Mouse (Mus musculus) neural tube, embryonic 15.5 days (tissue): Measurements from ENCODE around the gene Fam81a. TPM values are rescaled to one million over a fixed set of nuclear protein-coding genes. Genes with fewer than 3 reads are reported as not detected.

Source experiments
- ATAC-seq: fragments of 200-750 bp; cut with Nextera tagmentation; 2 replicates; pipeline ENCODE4 v1.8.0; 2017; ENCODE audit warnings: mild to moderate bottlenecking, moderate TSS enrichment, moderate library complexity; ENCODE audit not compliant: low FRiP score
- H3K27ac ChIP-seq: fragments of 300-500 bp; sonication (generic); replicated peaks from 2 replicates; pipeline ENCODE4 v1.5.1; 2015; ENCODE audit warnings: mild to moderate bottlenecking, inconsistent platforms
- H3K27me3 ChIP-seq: fragments of 300-500 bp; sonication (generic); replicated peaks from 2 replicates; pipeline ENCODE4 v1.6.1; 2015; ENCODE audit warnings: inconsistent platforms
- H3K36me3 ChIP-seq: fragments of 300-500 bp; sonication (generic); 2 replicates; pipeline ENCODE4 v1.6.1; 2015; ENCODE audit warnings: inconsistent platforms
- H3K4me1 ChIP-seq: fragments of 300-500 bp; sonication (generic); 2 replicates; pipeline ENCODE4 v1.6.1; 2015; ENCODE audit warnings: inconsistent platforms
- H3K4me2 ChIP-seq: fragments of 300-500 bp; sonication (generic); 2 replicates; pipeline ENCODE4 v1.6.1; 2015; ENCODE audit warnings: inconsistent platforms, mild to moderate bottlenecking, moderate library complexity
- H3K4me3 ChIP-seq: fragments of 300-500 bp; sonication (generic); replicated peaks from 2 replicates; pipeline ENCODE4 v1.5.1; 2015; ENCODE audit warnings: mild to moderate bottlenecking, inconsistent platforms
- H3K9ac ChIP-seq: fragments of 300-500 bp; sonication (generic); replicated peaks from 2 replicates; pipeline ENCODE4 v1.6.1; 2015; ENCODE audit warnings: mild to moderate bottlenecking, inconsistent platforms
- H3K9me3 ChIP-seq: fragments of 300-500 bp; sonication (generic); replicated peaks from 2 replicates; pipeline ENCODE4 v1.6.1; 2016; ENCODE audit warnings: inconsistent platforms
- WGBS: fragments of 180-500 bp; shearing (Covaris S2); methylation state at CpG from one replicate; pipeline ENCODE4 v1.1.7; 2015; ENCODE audit warnings: mixed read lengths; 5-methylcytosine and 5-hydroxymethylcytosine counted together
- polyA plus RNA-seq: library from polyadenylated mRNA; unstranded; fragments of >200 nt; fragmentation: Nextera tagmentation; extraction: Ambion mirVana; gene quantifications from 2 replicates; pipeline ENCODE4 v1.2.1, GENCODE M21; 2015

The Fam81a gene
- polyA plus RNA-seq, 1 experiment from 2014 or later = 9.5 TPM

- H3K36me3 ChIP-seq = no peaks in the 10 kb centered on the region
- H3K27me3 ChIP-seq = no peaks in the 10 kb centered on the region
- ATAC-seq = no peak
- H3K9ac ChIP-seq = no peak overlapping the region
- no peak overlapping the region for H3K4me3 ChIP-seq
- H3K4me2 ChIP-seq = no peak overlapping the region
- no peaks in the 10 kb centered on the region for H3K9me3 ChIP-seq
- no peak overlapping the region for H3K27ac ChIP-seq
- WGBS = 31% methylated on average over 3 of the region's 3 CpGs
- H3K4me1 ChIP-seq = peaks cover 5% of the 10 kb centered on the region; the same call in 1 of the 2 replicates
Measured at GRCm38 (mm10) chr9:70049416-70049783, 93.0 kb downstream of the Fam81a start.

- no peaks in the 10 kb centered on the region for H3K36me3 ChIP-seq
- peaks cover 5% of the 10 kb centered on the region; the same call in 1 of the 2 replicates for H3K4me1 ChIP-seq
- no peak overlapping the region for H3K4me2 ChIP-seq
- H3K27ac ChIP-seq = no peak overlapping the region
- no peak overlapping the region for H3K9ac ChIP-seq
- 72% methylated on average over 6 of the region's 6 CpGs for WGBS
- no peak overlapping the region for H3K4me3 ChIP-seq
- ATAC-seq = no peak
- H3K27me3 ChIP-seq = no peaks in the 10 kb centered on the region
- no peaks in the 10 kb centered on the region for H3K9me3 ChIP-seq
Measured at GRCm38 (mm10) chr9:70048751-70049415, 93.5 kb downstream of the Fam81a start.

- no peaks in the 10 kb centered on the region for H3K36me3 ChIP-seq
- no peaks in the 10 kb centered on the region for H3K27me3 ChIP-seq
- WGBS = 42% methylated on average over 5 of the region's 5 CpGs
- H3K4me1 ChIP-seq = peaks cover 5% of the 10 kb centered on the region; the same call in 1 of the 2 replicates
- no peak overlapping the region for H3K4me2 ChIP-seq
- no peak overlapping the region for H3K27ac ChIP-seq
- no peak for ATAC-seq
- H3K9me3 ChIP-seq = no peaks in the 10 kb centered on the region
- no peak overlapping the region for H3K4me3 ChIP-seq
- no peak overlapping the region for H3K9ac ChIP-seq
Measured at GRCm38 (mm10) chr9:70048280-70048679, 94.1 kb downstream of the Fam81a start.

- no peak for ATAC-seq
- no peaks in the 10 kb centered on the region for H3K27me3 ChIP-seq
Measured at GRCm38 (mm10) chr9:70047839-70048238, 94.5 kb downstream of the Fam81a start.

GRCm38 (mm10) chr9:70046255-70046654 lies 96.1 kb downstream of the Fam81a start:
- H3K9me3 ChIP-seq = no peaks in the 10 kb centered on the region
- no peak overlapping the region for H3K4me3 ChIP-seq
- H3K4me2 ChIP-seq = no peak overlapping the region
- no peaks in the 10 kb centered on the region for H3K27me3 ChIP-seq
- no peaks in the 10 kb centered on the region for H3K36me3 ChIP-seq
- no peak overlapping the region for H3K9ac ChIP-seq
- H3K27ac ChIP-seq = no peak overlapping the region
- peaks cover 5% of the 10 kb centered on the region; the same call in 1 of the 2 replicates for H3K4me1 ChIP-seq
- 91% methylated on average over 6 of the region's 6 CpGs for WGBS
- no peak for ATAC-seq

More at GRCm38 (mm10) chr9:70047839-70048238, 94.5 kb downstream of the Fam81a start:
- Histone ChIP-seq H3K4me2 (no peak overlapping the region), H3K27ac (no peak overlapping the region), H3K4me3 (no peak overlapping the region), H3K36me3 (no peaks in the 10 kb centered on the region), H3K4me1 (peaks cover 5% of the 10 kb centered on the region; the same call in 1 of the 2 replicates), H3K9me3 (no peaks in the 10 kb centered on the region), H3K9ac (no peak overlapping the region)
- 66% methylated on average over 3 of the region's 3 CpGs for WGBS

- Histone ChIP-seq H3K4me2 (no peak overlapping the region), H3K4me1 (peaks cover 5% of the 10 kb centered on the region; the same call in 1 of the 2 replicates), H3K9ac (no peak overlapping the region), H3K4me3 (no peak overlapping the region), H3K36me3 (no peaks in the 10 kb centered on the region), H3K9me3 (no peaks in the 10 kb centered on the region), H3K27me3 (no peaks in the 10 kb centered on the region), H3K27ac (no peak overlapping the region)
- 79% methylated on average over 2 of the region's 2 CpGs for WGBS
- no peak for ATAC-seq
Measured at GRCm38 (mm10) chr9:70044865-70045264, 97.5 kb downstream of the Fam81a start.

- Histone ChIP-seq H3K9me3 (no peaks in the 10 kb centered on the region), H3K9ac (no peak overlapping the region), H3K4me3 (no peak overlapping the region), H3K4me1 (no peaks in the 10 kb centered on the region), H3K27ac (no peak overlapping the region), H3K36me3 (no peaks in the 10 kb centered on the region), H3K27me3 (no peaks in the 10 kb centered on the region), H3K4me2 (no peak overlapping the region)
- ATAC-seq = no peak
- WGBS = 53% methylated on average over 1 of the region's 1 CpGs
Measured at GRCm38 (mm10) chr9:70042935-70043334, 99.4 kb downstream of the Fam81a start.

- ATAC-seq = no peak
- 89% methylated on average over 4 of the region's 4 CpGs for WGBS
Measured at GRCm38 (mm10) chr9:70042137-70042536, 100.2 kb downstream of the Fam81a start.

GRCm38 (mm10) chr9:70040570-70040969 lies 101.8 kb downstream of the Fam81a start:
- WGBS = 88% methylated on average over 11 of the region's 11 CpGs
- no peaks in the 10 kb centered on the region for H3K4me1 ChIP-seq
- H3K27me3 ChIP-seq = no peaks in the 10 kb centered on the region
- H3K27ac ChIP-seq = no peak overlapping the region
- no peak for ATAC-seq
- H3K9me3 ChIP-seq = no peaks in the 10 kb centered on the region
- H3K4me2 ChIP-seq = no peak overlapping the region
- no peak overlapping the region for H3K4me3 ChIP-seq
- H3K36me3 ChIP-seq = no peaks in the 10 kb centered on the region
- H3K9ac ChIP-seq = no peak overlapping the region

More at GRCm38 (mm10) chr9:70042137-70042536, 100.2 kb downstream of the Fam81a start:
- H3K4me3 ChIP-seq = no peak overlapping the region
- H3K4me1 ChIP-seq = no peaks in the 10 kb centered on the region
- H3K9me3 ChIP-seq = no peaks in the 10 kb centered on the region
- H3K36me3 ChIP-seq = no peaks in the 10 kb centered on the region
- H3K9ac ChIP-seq = no peak overlapping the region
- no peak overlapping the region for H3K27ac ChIP-seq
- no peaks in the 10 kb centered on the region for H3K27me3 ChIP-seq
- H3K4me2 ChIP-seq = no peak overlapping the region

- no peak overlapping the region for H3K4me2 ChIP-seq
- H3K36me3 ChIP-seq = no peaks in the 10 kb centered on the region
- no peak overlapping the region for H3K4me3 ChIP-seq
- no peak overlapping the region for H3K9ac ChIP-seq
- H3K9me3 ChIP-seq = no peaks in the 10 kb centered on the region
- ATAC-seq = no peak
- H3K27me3 ChIP-seq = no peaks in the 10 kb centered on the region
- no peak overlapping the region for H3K27ac ChIP-seq
- WGBS = 90% methylated on average over 6 of the region's 6 CpGs
- H3K4me1 ChIP-seq = no peaks in the 10 kb centered on the region
Measured at GRCm38 (mm10) chr9:70039597-70040385, 102.6 kb downstream of the Fam81a start.
